Mouse (Mus musculus) T-helper 17 cell (primary cell): ENCODE data around the gene Prdm15.

Experiments used
- in situ Hi-C, 2 experiments: fragments of 300-600 bp; cut with MboI, MseI; formaldehyde crosslinking; loops; 1 replicate in 1 of 2; 2 replicates in 1 of 2; pipeline ENCODE4 v1.15.1; 2025; ENCODE audit warnings: high pct_unique_total_duplicates in 2 of 2

Prdm15 gene

DNA sequence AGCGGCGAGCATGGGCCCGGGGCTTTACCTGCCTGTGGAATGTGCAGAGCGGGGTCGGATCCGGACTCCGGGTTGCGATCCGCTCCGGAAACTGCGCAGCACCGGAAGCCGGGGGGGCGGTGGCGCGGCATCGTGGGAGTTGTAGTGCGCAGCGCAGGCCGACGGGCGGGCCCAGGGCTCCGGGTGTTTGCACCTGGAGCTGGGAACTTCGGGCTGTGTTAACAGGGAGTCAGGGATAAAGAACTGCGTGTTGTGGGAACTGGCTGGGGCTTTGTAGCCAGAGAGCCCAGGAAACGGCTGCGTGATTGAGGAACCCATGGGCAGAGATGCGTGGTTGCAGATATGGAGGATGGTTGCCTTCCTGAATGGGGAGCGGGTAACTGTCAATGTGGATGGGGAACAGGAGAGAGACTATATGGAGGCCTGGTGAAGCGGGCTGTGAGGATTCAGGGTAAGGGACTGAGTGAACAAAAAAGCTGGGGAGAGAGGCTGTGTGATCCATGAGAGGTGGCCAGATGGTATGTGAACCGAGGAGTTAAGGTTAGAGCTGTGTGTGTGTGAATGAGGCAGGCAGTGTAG lies at the start of gene Prdm15:
TSS of gene Prdm15 (minus strand) at position 110 of the 579 bp plus-strand sequence.
- in situ Hi-C loops: no loop called here

DNA sequence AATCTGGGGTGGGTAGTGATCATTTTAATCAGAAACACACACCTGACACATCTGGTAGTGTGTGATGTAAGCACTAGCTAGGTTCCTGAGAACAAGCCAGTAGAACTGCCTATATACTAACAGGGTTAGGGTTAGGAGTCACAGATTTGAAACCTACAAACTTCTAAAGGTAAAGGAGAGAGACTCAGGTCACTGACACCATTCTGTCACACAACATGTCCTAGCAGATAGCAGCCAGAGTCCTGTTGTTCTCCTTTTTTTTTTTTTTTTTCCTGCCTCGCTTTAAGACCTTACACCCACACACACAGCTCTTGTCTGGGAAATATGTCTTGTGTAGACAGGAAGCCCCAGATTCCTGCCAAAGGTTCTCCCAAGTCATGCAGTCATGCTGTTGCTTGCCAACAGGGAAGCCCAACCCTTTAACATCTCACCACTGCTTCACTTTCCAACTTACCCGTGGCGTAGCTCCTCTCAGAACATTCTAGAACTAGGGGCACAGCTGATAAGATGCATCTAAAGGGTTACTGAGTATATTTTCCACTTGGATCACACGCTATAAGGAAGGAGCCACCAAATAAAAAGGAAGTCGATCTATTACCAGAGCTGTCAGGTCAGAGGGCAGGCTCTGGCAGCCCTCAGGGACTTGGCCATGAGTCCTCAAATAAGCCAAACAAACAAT lies 45.8 kb upstream of the Prdm15 start:
- in situ Hi-C loops: no loop called here

DNA sequence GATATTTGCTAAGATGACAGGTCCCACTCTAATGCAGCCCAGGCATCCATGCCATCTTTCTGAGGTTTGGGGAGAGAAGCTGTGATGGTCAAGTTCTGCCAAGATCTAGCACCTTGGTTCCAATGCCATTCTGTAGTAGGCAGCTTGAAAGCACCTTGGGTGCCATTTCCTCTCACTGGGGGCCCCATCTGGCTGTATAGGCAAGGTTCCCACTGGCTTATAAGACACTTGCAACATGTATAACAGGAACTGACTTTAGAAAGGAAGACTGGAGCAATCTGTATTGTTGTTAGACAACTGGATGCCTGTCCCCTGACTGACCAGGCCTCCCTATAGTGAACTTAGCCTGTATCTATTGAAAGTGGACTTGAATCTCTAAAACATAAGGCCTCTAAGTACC lies 36.1 kb upstream of the Prdm15 start:
- in situ Hi-C loops: no loop called here

DNA sequence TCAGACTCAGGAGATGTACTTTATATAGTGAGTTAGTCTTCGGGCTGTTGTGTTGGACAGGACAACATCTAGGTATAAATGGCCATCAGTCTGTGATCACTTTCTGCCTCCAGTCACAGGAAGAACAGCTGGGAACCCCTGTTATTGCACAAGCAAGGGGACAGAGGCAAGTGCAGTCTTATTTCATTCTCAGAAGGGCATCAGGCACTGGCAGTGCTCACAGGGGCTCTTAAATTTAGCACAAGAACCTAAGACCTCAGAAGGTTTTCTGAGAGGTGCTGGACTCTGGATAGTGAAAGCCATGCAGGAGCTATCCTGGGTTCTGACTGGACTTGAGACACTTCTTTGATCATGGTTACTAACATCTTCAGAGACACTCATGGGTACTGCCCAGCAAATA lies 32.0 kb upstream of the Prdm15 start:
- in situ Hi-C loops: loop anchor here in 1 of 2 experiments (5.0 kb wide), 3 partner anchors 39 to 76 kb away; no protein-coding TSS in a partner anchor

DNA sequence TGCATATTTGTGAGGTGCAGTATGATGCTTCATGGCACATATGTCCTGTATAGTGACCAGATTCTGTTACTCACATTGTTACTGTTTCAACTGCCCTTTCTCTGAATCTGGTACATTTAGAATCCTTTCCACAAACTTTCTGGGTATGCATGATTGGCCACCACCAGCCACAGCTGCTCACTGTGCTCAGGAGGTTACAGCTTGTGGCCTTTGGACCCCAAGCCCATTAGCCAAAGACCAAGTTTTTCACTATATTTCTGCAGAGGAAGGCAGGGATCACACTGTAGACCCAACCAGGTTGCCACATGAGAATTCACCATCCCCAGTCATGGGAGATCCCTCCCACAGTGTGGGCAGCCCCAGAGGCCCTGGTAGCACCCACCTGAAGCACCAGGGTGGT lies 31.2 kb upstream of the Prdm15 start:
- in situ Hi-C loops: loop anchor here in 1 of 2 experiments (5.0 kb wide), 3 partner anchors 39 to 76 kb away; no protein-coding TSS in a partner anchor

DNA sequence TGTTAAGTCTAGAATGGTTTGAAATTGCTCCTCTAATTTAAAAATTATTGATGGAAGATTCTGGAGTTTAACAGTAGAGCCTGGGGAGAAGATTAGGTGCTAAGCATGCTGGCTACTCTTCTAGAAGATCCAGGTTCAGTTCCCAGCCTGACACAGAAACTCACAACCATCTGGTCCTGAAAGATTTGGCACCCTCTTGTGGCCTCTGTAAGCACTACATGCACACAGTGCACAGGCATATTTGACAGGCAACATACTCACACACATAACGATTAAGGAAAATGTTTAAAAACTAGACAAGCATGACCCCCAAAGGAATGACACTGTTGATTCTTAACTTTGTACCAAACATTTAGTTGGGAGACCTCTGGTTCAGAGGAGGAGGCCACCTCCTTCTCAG lies 27.5 kb upstream of the Prdm15 start:
- in situ Hi-C loops: loop anchor here in 1 of 2 experiments (5.0 kb wide), 1 partner anchor 88 kb away; no protein-coding TSS in a partner anchor

DNA sequence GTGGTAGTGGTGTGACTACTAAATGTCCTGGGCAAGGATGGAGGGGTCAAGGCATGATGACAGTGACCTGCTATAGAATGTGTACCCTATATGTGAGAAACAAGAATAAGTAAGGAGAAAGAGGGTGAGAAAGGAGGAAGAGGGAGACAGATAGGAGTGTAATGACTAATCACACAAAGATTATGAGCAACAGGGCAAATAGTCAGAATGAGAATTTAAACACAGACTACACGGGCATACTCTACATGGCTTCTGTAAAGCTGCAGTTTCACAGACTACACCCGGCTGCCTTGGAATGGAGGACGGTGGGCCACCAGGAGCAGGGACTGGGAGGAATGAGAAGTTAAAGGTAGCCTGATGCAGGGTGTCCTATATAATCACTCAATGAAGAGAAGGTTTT lies 25.9 kb upstream of the Prdm15 start:
- in situ Hi-C loops: loop anchor here in 1 of 2 experiments (5.0 kb wide), 1 partner anchor 90 kb away; no protein-coding TSS in a partner anchor

DNA sequence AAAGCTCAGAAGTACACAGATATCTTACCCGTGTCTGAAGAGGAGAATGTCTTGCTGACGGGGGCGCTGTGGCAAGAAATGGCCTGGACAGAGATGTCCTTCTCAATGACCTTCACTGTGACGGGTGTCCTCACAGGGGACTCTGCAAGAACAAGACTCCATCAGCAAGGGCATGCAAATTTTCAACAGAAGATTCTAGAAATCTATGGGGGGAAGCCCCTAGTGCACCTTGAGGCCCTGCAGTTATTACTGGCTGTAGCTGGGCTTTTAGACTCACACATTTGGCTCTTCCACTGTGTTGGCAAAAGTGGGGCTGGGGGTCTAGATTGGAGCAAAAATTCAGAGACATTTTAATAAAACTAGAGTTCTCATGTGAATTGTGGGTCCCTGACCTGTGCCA lies 23.5 kb upstream of the Prdm15 start:
- in situ Hi-C loops: loop anchor here in 1 of 2 experiments (5.0 kb wide), 1 partner anchor 92 kb away; no protein-coding TSS in a partner anchor

DNA sequence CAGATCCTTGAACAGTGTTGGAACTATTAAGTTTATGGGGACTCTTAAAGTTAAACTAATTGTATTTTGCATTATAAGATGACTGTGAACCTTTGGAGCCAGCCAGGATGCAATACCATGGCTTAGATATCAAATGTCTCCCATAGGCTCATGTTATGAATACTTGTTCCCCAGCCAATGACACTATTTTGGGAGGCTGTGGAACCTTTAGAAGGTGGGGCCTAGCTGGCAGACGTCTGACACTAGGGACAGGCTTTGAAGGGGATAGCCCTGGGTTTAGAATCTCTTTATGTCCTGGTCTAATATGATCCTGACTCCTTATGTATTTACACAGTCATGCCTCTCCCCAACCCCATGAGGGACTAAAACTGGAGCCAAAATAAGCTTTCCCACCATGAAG lies 22.7 kb upstream of the Prdm15 start:
- in situ Hi-C loops: loop anchor here in 1 of 2 experiments (5.0 kb wide), 1 partner anchor 1717 kb away; no protein-coding TSS in a partner anchor

DNA sequence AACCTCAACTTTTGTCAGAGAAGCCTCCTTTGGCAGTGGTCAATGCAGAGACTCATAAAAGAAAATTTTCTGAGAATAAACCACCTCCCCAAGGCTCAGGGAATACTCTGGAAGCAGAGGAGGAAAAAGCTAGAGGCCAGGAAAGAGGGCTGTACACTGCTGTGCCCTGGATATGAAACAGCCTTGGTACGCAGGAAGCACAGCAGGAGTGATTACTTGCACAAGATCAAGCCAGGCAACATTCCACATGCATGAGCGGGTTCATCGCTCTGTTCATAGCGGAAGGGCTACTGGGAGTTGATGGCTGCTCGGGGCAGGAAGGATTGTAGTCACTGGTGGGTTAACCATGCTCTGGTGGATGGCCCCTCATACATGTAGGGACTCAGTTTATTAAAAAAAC lies 21.0 kb upstream of the Prdm15 start:
- in situ Hi-C loops: loop anchor here in 1 of 2 experiments (5.0 kb wide), 1 partner anchor 1715 kb away; no protein-coding TSS in a partner anchor

DNA sequence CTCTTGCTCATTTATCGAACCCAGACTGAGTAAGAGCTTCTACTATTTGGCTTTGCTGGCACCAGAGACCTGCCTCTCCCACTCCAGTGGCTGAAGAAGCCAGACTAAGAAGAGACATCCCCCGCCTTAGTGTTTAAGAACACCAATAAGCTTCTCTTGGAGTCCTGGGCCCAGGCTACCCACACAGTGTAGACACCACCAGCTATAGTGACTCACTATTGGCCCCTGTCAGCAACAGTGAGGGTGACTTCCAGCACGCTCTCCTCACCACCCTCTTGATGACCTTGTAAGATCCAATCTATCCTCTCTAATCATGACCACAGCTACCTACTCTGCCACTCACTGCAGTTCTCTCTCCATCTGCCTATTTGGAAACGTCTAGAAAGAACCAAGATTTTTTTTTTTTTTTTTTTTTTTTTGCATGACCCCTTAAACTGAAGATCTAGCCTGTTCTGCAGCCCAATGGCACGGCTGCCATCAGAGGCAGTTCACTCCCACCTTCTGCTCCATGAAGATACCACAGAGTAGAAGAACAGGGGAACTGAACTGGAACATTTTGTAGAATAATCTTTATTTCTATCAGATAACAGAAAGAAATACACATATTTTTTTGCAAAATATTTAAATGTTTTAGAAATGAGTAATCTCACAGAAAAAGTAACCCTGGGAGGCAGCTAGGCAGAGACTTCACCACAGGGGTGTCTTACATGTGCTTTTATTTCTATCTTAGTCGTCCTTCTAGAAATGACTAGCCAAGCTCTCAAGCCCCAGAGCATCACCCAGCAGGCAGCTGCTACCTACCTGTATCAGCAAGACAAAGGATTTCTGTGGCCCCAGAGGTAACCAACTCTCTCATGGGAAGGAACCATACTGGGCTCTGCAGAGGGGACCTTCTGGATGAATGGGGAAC lies 17.8 kb upstream of the Prdm15 start:
- in situ Hi-C loops: loop anchor here in 1 of 2 experiments (5.0 kb wide), 1 partner anchor 1712 kb away; no protein-coding TSS in a partner anchor

DNA sequence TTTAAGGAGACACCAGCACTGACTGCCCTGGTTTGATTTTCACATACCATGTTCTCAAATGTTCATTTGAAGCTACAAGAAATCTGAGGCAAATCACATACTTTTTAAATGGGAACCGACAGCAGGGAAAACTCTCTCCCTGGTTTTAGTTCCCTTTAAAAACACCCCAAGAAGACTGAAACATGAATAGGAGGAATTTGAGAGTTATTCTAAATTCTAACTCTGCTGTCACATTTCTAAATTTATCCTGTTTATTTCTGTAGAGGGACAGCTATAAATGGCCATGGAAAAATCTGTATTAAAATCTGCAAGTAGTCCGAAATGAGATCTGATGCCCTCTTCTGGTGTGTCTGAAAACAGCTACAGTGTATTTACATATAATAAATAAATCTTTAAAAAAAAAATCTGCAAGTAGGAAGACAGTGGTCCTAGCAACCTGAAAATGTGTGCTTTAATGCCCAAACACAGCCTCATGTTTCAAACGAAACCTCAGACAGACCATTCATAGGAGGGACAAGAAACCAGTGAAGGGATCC lies 12.3 kb upstream of the Prdm15 start:
- in situ Hi-C loops: no loop called here

DNA sequence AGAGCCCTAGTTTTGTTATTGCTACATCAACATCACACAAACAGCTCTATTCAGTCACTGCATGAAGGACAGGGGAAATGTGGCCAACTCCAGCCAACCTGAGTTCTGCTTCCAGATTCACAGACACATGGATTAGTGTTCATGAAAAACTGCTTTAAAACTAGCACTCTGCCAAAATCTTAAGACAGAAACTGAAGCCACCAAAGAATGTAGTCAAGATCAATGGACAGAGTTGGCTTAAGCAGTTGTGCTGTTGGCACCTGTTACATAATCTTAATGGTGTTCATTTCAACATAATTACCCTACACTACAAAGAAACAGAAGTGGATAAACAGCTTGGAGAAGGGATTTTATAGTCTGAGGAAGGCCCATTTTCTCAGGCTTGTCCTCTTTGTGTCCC lies 4.4 kb upstream of the Prdm15 start:
- in situ Hi-C loops: no loop called here

DNA sequence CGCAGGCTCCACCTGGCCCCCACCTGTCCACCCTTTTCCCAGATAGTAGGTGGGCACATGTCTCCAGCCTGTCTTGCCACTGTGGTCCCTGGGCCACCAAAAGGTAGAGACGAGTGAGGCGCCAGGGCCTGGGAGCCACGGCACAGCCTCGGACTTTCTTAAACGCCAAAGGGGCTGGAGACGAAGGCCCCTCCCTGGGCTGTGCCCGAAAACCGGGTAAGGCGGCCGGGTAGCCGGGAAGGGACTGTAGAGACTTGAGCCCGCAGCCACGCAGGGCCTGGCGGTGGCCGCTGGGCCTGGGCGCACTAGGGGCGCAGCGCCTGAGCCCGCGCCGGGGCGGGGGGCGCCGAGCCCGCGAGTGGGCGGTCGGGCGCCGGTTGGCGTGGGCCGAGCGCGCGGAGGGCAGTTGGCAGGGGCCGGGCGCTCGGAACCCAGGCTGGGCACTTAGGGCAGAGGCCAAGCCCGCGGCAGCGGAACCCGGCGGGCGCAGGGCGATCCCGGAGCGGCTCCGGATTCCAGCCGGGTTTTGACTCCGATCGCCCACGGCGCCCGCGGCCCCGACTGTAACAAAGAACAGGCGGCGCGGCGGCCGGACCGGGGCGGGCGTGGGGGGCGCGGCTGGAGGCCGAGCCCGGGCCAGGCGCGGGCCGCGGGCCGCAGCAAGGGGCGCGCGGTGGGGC lies 449 bp downstream of the Prdm15 start:
- in situ Hi-C loops: no loop called here

DNA sequence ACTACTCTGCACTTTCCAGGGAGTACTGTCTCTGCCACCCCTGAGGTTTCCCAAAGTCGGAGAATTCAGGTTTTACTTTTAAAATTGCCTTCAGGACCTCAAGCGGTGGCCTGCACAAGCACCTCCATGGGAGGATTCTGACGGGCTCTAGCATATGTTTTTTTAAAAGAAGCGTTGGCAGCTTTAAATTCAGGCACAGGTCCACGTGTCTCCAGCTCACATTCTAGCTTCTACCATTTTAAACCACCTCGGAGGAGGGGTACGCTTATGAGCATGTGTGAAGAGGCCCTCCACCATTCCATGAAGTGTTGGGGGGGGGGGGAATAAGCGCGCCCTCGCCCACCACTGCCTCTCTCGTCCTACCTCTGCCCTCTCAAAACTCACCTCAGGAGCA lies 986 bp downstream of the Prdm15 start:
- in situ Hi-C loops: no loop called here

DNA sequence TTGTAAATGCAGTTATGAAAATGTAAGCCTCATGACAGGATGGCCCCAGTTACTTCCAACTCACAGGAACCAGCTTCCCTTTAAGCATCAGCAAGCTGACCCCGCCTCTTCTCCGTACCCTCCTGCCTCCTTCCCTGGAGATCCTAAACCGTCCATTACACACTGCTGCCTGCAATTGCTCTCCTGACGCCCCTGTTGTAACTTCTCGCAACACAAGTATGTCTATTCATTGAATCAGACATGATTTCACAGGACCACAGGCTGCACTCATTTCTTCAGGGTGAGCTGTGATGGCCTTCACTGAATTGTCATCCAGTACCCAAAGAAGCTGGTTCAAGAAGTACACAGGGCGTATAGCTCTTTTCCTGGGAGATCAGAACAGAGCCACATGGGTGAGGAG lies 2.8 kb downstream of the Prdm15 start:
- in situ Hi-C loops: no loop called here

DNA sequence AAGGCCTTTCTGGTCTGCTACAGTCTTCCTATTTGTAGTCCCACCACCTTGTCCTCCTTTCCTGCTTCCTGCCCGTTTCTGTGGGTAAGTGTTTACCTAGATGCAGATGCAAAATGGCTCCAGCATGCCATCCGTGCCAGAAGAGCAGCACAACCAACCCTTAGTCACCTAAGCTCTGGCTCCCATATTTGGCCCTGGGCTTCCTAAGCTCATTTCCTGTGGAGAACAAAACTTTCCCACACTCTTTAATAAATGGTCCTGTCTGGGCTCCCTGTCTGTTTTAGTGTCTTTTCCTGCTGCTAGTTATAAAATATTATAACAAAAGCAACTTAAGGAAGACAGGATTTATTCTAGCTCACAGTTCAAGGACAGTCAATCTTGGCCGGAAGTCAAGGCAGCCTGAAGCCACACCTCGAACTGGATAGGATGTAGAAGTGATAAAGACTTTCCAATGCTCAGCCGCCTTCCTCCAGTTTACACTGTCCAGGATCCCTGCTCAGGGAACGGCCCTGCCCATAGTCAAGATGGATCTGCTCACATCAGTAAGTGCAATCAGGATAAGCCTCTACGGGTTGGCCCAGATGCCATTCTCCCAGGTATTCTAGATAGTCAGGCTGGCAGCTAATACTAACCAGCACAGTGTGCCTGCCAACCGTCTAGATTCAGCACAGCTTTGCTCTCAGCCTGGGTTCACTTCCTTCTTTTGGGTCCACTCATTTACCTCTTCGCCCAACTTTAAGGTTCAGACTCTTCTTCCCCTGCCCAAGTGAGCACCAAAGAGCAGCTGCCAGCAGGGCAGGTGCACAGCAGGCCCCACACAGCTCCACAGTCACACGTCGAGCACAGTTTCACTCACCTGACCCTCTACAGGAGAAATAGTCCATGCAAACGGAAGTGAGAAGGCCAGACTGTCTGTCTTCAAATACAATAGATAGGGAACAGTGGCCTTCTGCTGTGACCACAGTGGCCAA lies 6.4 kb downstream of the Prdm15 start:
- in situ Hi-C loops: no loop called here

DNA sequence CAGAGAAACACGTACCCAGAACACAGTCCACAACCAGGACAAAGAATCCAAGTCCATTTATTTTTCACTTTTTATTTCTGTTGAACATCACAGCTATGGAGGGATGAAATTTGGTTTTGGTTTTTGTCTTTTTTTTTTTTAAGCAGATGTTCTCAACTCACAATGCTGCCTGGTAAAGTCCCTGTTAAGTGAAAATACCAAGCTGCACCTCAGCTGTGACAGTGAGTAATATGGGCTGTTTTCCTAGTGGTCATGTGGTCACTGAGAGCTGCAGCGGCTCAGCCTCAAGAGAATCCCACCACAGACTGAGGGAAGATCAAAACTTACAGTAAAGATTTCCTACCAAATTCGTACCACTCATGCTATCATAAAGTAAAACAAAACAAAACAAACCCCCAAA lies 19.5 kb downstream of the Prdm15 start:
- in situ Hi-C loops: no loop called here

DNA sequence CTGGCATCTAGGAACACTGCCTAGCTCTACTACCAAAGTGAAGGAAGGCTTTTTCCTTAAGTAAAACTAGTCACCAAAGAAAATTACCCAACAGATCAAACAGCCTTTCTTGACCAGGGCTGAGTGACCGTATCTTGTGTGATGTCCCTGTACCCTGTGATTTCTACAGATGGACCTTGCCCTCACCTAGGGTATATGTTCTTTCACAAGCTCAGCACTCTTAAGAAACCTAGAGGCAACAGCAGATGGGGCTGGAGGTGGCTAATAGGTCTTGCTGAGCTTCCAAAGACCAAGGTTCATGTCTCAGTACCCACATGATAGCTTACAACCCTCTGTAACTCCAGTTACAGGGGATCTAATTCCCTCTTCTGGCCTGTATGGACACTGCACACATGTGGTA lies 23.4 kb downstream of the Prdm15 start:
- in situ Hi-C loops: no loop called here
